13 mouse cellular contexts compared by ENCODE assay signal in genomic region chrX:142830572-142830971, GRCm38 (mm10).
"Had no signal": no experiment of that assay in that cellular context is flagged by ENCODE, and none has a peak within 500 bp of the region (broad histone marks: within the 10 kb centered on the region; RNA-seq: fewer than 3 reads in every experiment).

No protein-coding gene starts in this region.

- H3K4me2 ChIP-seq: limb, embryonic 12.5 days; lung, embryonic 14.5 days; midbrain, embryonic 11.5 days; midbrain, embryonic 15.5 days; neural tube, embryonic 12.5 days had no signal

- H3K9ac ChIP-seq: limb, embryonic 12.5 days; lung, embryonic 14.5 days; midbrain, embryonic 15.5 days; neural tube, embryonic 12.5 days had no signal

- H3K4me3 ChIP-seq: layer of hippocampus, adult 2 months; limb, embryonic 12.5 days; midbrain, embryonic 15.5 days; neural tube, embryonic 12.5 days had no signal

- H3K27ac ChIP-seq: layer of hippocampus, adult 2 months; limb, embryonic 12.5 days; midbrain, embryonic 15.5 days; neural tube, embryonic 12.5 days; stomach, postnatal 0 days had no signal

- H3K4me1 ChIP-seq: midbrain, embryonic 15.5 days; neural tube, embryonic 12.5 days had no signal

- ATAC-seq: midbrain, embryonic 15.5 days had no signal

- H3K9me3 ChIP-seq: limb, embryonic 12.5 days; midbrain, embryonic 15.5 days; neural tube, embryonic 12.5 days had no signal

- H3K36me3 ChIP-seq: midbrain, embryonic 15.5 days; neural tube, embryonic 12.5 days had no signal

- DNase-seq: kidney, postnatal 10 days; kidney, postnatal 4 days; lung, embryonic 14.5 days; lung, postnatal 10 days; lung, postnatal 4 days; thymus, adult 2 months; thymus, postnatal 25 days had no signal

- H3K27me3 ChIP-seq: midbrain, embryonic 15.5 days; neural tube, embryonic 12.5 days had no signal
